Comparison of ENCODE assay signal across 30 mouse cellular contexts in genomic region chr17:35506881-35507280, GRCm38 (mm10). TPM values are rescaled to one million over a fixed set of nuclear protein-coding genes. Genes with fewer than 3 reads are reported as not detected.
DNase-seq lines count a peak whose midpoint lies in the region; TF ChIP-seq lines count a peak whose summit lies in the region.
"Had no signal": no experiment of that assay in that cellular context is flagged by ENCODE, and none has a peak within 500 bp of the region (broad histone marks: within the 10 kb centered on the region; RNA-seq: fewer than 3 reads in every experiment).

No protein-coding gene starts in this region.

- peak; percentile 34 for DNase-seq in retina, postnatal 1 day
- DNase-seq in retina, embryonic 14.5 days (ENCODE audit: low spot score): no peak
- DNase-seq in ES-E14 (ENCODE audit: low read depth, low spot score): no peak
- no peak for DNase-seq in cerebellum, adult 2 months
- no peak for DNase-seq in gastrocnemius, postnatal 10 days
- DNase-seq: adrenal gland, adult 8-10 months; adrenal gland, postnatal 25 days; cerebellum, adult 11-12 months; cerebellum, adult 9-10 months; cerebellum, postnatal 14 days; forebrain, postnatal 0 days; gastrocnemius, adult 2 months; gastrocnemius, postnatal 25 days; heart, adult 18-20 months; heart, postnatal 10 days; heart, postnatal 36 days had no signal

- H3K36me3 ChIP-seq in ES-Bruce4 (ENCODE audit: control insufficient read depth, insufficient read depth, low read length, poor library complexity, severe bottlenecking) (peaks cover 17% of the 10 kb centered on the region), ES-E14 (ENCODE audit: control insufficient read depth, insufficient read depth, low read length, poor library complexity, severe bottlenecking) (peaks cover 36% of the 10 kb centered on the region)
- H3K36me3 ChIP-seq: heart, embryonic 12.5 days; heart, embryonic 15.5 days; hindbrain, embryonic 10.5 days; hindbrain, embryonic 13.5 days; intestine, embryonic 15.5 days had no signal

- H3K4me1 ChIP-seq in ES-Bruce4 (ENCODE audit: control insufficient read depth, insufficient read depth, low read length) (peaks cover 3% of the 10 kb centered on the region), ES-E14 (ENCODE audit: control insufficient read depth in 2 of 2, insufficient read depth in 2 of 2, low read length in 2 of 2, poor library complexity in 1 of 2) (peaks cover 5 to 15% of the 10 kb centered on the region in 2 experiments)
- H3K4me1 ChIP-seq in cerebellum, adult 2 months (ENCODE audit: control insufficient read depth, insufficient read depth, low read length): no peaks in the 10 kb centered on the region
- H3K4me1 ChIP-seq: heart, embryonic 15.5 days; hindbrain, embryonic 13.5 days; intestine, embryonic 15.5 days had no signal

- in situ Hi-C loops in ES-E14 (cut with MboI; ENCODE audit: low sequenced_read_pairs in 2 of 2, unreplicated experiment in 2 of 2): no loop called here

- H3K27ac ChIP-seq in ES-Bruce4 (ENCODE audit: insufficient read depth, low read length): peak overlapping the region; percentile 74
- peak overlapping the region; percentile 100 for H3K27ac ChIP-seq in ES-E14 (ENCODE audit: insufficient read depth, low read depth, low read length, poor library complexity, severe bottlenecking)
- H3K27ac ChIP-seq in cerebellum, adult 2 months (ENCODE audit: insufficient read depth, low read length): no peak overlapping the region
- H3K27ac ChIP-seq: gastrocnemius, adult 2 months; heart, embryonic 15.5 days; hindbrain, embryonic 10.5 days; hindbrain, embryonic 13.5 days; intestine, embryonic 15.5 days had no signal

- TF ChIP-seq EP300 in ES-Bruce4 (IDR thresholded peaks at IDR 0.05; ENCODE audit: insufficient read depth, low read depth, low read length): no peak

- H3K9me3 ChIP-seq in ES-Bruce4 (replicated peaks; ENCODE audit: control insufficient read depth, insufficient read depth, low read length, poor library complexity, severe bottlenecking): no peaks in the 10 kb centered on the region
- no peaks in the 10 kb centered on the region for H3K9me3 ChIP-seq in ES-E14 (ENCODE audit: control insufficient read depth, insufficient read depth, low read depth, low read length)
- H3K9me3 ChIP-seq: heart, embryonic 12.5 days; heart, embryonic 15.5 days; hindbrain, embryonic 10.5 days; hindbrain, embryonic 13.5 days; intestine, embryonic 15.5 days had no signal

- TF ChIP-seq CTCF in ES-Bruce4 (IDR thresholded peaks at IDR 0.05; ENCODE audit: low read depth, low read length): no peak
- no peak for TF ChIP-seq CTCF in cerebellum, adult 2 months (IDR thresholded peaks at IDR 0.05; ENCODE audit: borderline replicate concordance, insufficient read depth, low read depth, low read length)

- no peaks in the 10 kb centered on the region for H3K27me3 ChIP-seq in ES-Bruce4 (ENCODE audit: control insufficient read depth, insufficient read depth, low read length, poor library complexity, severe bottlenecking)
- no peaks in the 10 kb centered on the region for H3K27me3 ChIP-seq in cerebellum, adult 2 months (ENCODE audit: control insufficient read depth, insufficient read depth, low read length)

- H3K4me3 ChIP-seq in ES-Bruce4 (ENCODE audit: low read depth, low read length) (peak overlapping the region; percentile 97), ES-E14 (ENCODE audit: insufficient read depth in 1 of 2, low read depth in 1 of 2, low read length in 2 of 2, poor library complexity in 1 of 2, severe bottlenecking in 1 of 2) (peak overlapping the region; percentile 79 to 88)
- no peak overlapping the region for H3K4me3 ChIP-seq in cerebellum, adult 2 months (replicated peaks; ENCODE audit: insufficient read depth, low read depth, low read length)
- H3K4me3 ChIP-seq: gastrocnemius, adult 2 months; heart, embryonic 12.5 days; heart, embryonic 15.5 days; hindbrain, embryonic 10.5 days; hindbrain, embryonic 13.5 days; intestine, embryonic 15.5 days had no signal

- no peak for TF ChIP-seq POLR2A in ES-Bruce4 (IDR thresholded peaks at IDR 0.05; ENCODE audit: insufficient read depth, low read length)
- no peak for TF ChIP-seq POLR2A in cerebellum, adult 2 months (IDR thresholded peaks at IDR 0.05; ENCODE audit: borderline replicate concordance, insufficient read depth, low read length)

- WGBS in cerebellum, adult 2 months: 37% methylated on average over 10 of the region's 10 CpGs

- H3K9ac ChIP-seq in ES-Bruce4 (ENCODE audit: low read depth, poor library complexity, severe bottlenecking) (peak overlapping the region; percentile 75), ES-E14 (ENCODE audit: insufficient read depth, low read depth, low read length, poor library complexity, severe bottlenecking) (peak overlapping the region; percentile 87)
- H3K9ac ChIP-seq: forebrain, postnatal 0 days; heart, embryonic 12.5 days; heart, embryonic 15.5 days; hindbrain, embryonic 13.5 days; intestine, embryonic 15.5 days had no signal

TF ChIP-seq in ES-E14, 5 proteins besides CTCF, POLR2A, EP300 and RAD21:
- TF ChIP-seq CHD2 (IDR thresholded peaks at IDR 0.05; ENCODE audit: low read depth, low read length) (no peak), ZNF384 (IDR thresholded peaks at IDR 0.05; ENCODE audit: low read depth, low read length) (no peak), MAFK (IDR thresholded peaks at IDR 0.05; ENCODE audit: insufficient read depth, low read depth, low read length) (no peak)

RNA-seq across cellular contexts. Expression of gene Pou5f1, which starts 1.1 kb away (rescaled TPM):
- polyA plus RNA-seq in ES-Bruce4 (2011; ENCODE audit: insufficient read depth, insufficient read length, low read depth, missing spikeins): 397 and 429 TPM in 2 replicates
- 844 and 868 TPM in 2 replicates for total RNA-seq in ES-E14 (2012; rRNA removed)
- polyA plus RNA-seq in cerebellum, adult 2 months (2012; rRNA removed): not detected in 2 replicates
- not detected for total RNA-seq in gastrocnemius, postnatal 10 days (2021)
- total RNA-seq: forebrain, postnatal 0 days; gastrocnemius, adult 2 months; heart, adult 18-20 months; heart, postnatal 10 days; heart, postnatal 36 days had no signal
- polyA plus RNA-seq: brain, embryonic 14.5 days; C2C12; embryonic facial prominence, embryonic 11.5 days; embryonic facial prominence, embryonic 14.5 days; forebrain, embryonic 11.5 days; forebrain, embryonic 14.5 days; forebrain, postnatal 0 days; heart, embryonic 12.5 days; heart, embryonic 15.5 days; hindbrain, embryonic 10.5 days; hindbrain, embryonic 13.5 days; hindbrain, embryonic 16.5 days; intestine, embryonic 15.5 days had no signal

RNA-seq across cellular contexts. Expression of gene Tcf19, which starts 9.7 kb away (rescaled TPM):
- polyA plus RNA-seq in ES-Bruce4 (2011; ENCODE audit: insufficient read depth, insufficient read length, low read depth, missing spikeins): 4.0 and 5.2 TPM in 2 replicates
- 7.6 and 10.5 TPM in 2 replicates for total RNA-seq in ES-E14 (2012; rRNA removed)
- 5.7 and 6.7 TPM in 2 replicates for polyA plus RNA-seq in cerebellum, adult 2 months (2012; rRNA removed)
- 10 to 100 TPM; 11.6 to 13.6 TPM for total RNA-seq in gastrocnemius, postnatal 10 days (2021)

RNA-seq across cellular contexts. Expression of gene Cchcr1, which starts 10.0 kb away (rescaled TPM):
- 13.4 and 15.3 TPM in 2 replicates for polyA plus RNA-seq in ES-Bruce4 (2011; ENCODE audit: insufficient read depth, insufficient read length, low read depth, missing spikeins)
- total RNA-seq in ES-E14 (2012; rRNA removed): 28.5 and 31.8 TPM in 2 replicates
- 6.5 and 9.6 TPM in 2 replicates for polyA plus RNA-seq in cerebellum, adult 2 months (2012; rRNA removed)
- 1 to 10 TPM; 5.0 to 6.8 TPM for total RNA-seq in gastrocnemius, postnatal 10 days (2021)

RNA-seq across cellular contexts. Expression of gene Psors1c2, which starts 26.1 kb away (rescaled TPM):
- polyA plus RNA-seq in ES-Bruce4 (2011; ENCODE audit: insufficient read depth, insufficient read length, low read depth, missing spikeins): 4.6 and 7.0 TPM in 2 replicates
- 4.3 and 8.9 TPM in 2 replicates for total RNA-seq in ES-E14 (2012; rRNA removed)
- polyA plus RNA-seq in cerebellum, adult 2 months (2012; rRNA removed): not detected in 2 replicates
- not detected for total RNA-seq in gastrocnemius, postnatal 10 days (2021)
- total RNA-seq: adrenal gland, adult 8-10 months; adrenal gland, postnatal 25 days; gastrocnemius, adult 2 months; gastrocnemius, postnatal 25 days; heart, adult 18-20 months; heart, postnatal 10 days; heart, postnatal 36 days had no signal
- polyA plus RNA-seq: gonadal fat pad, adult 2 months had no signal

RNA-seq across cellular contexts. Expression of gene H2-Q10, which starts 37.0 kb away (rescaled TPM):
- polyA plus RNA-seq in ES-Bruce4 (2011; ENCODE audit: insufficient read depth, insufficient read length, low read depth, missing spikeins): 0.68 and 2.0 TPM in 2 replicates
- 2.1 and 3.1 TPM in 2 replicates for total RNA-seq in ES-E14 (2012; rRNA removed)
- polyA plus RNA-seq in cerebellum, adult 2 months (2012; rRNA removed): 0.06 and 0.11 TPM in 2 replicates
- under 1 TPM; 0.14 to 0.52 TPM for total RNA-seq in gastrocnemius, postnatal 10 days (2021)

Comparison
In these comparisons a context has a peak if more than half of its experiments do, and no peak if none do; other contexts are left out.
1. RNA of gene Pou5f1, which starts 1.1 kb away (total RNA-seq): 844 to 868 TPM in ES-E14; not detected in gastrocnemius, postnatal 10 days; every median in the first group is over 100 times any median in the second.